Mouse (Mus musculus) CD4-positive helper T cell, adult 2 months (primary cell): ENCODE data around the gene Abraxas2.

ENCODE experiments used
- DNase-seq: peaks from one replicate; pipeline ENCODE4 v3.0.0-alpha.2; 2012; ENCODE audit warnings: low read depth, missing footprints, low spot score

The Abraxas2 gene

GRCm38 (mm10) chr7:132853946-132854345 lies 5.1 kb upstream of the Abraxas2 start:
- no peak for DNase-seq

DNA sequence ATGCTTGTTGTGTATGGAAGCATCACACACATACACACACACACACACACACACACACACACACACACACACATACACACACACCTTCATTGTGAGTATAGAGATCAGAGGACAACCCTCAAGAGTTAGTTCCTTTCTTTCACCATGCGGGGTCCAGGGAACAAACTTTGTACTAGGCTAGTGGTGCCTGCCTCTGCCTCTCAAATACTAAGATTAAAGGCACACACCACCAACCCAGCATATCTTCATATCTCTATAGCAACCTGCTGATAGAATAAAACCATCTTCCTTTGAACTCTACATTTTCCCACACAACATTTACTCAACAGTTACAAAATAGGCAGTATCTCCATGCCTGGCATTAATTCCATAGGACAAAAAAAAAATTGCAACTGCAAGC lies 2.9 kb upstream of the Abraxas2 start:
- no peak for DNase-seq

- peak; percentile 13 for DNase-seq
Measured at GRCm38 (mm10) chr7:132858043-132858608, 899 bp upstream of the Abraxas2 start.

GRCm38 (mm10) chr7:132866316-132866715 lies 7.3 kb downstream of the Abraxas2 start:
- DNase-seq: no peak

GRCm38 (mm10) chr7:132873043-132873442 lies 14.0 kb downstream of the Abraxas2 start:
- DNase-seq: no peak

GRCm38 (mm10) chr7:132875391-132876086 lies 16.5 kb downstream of the Abraxas2 start:
- DNase-seq: no peak

- no peak for DNase-seq
Measured at GRCm38 (mm10) chr7:132880276-132880675, 21.3 kb downstream of the Abraxas2 start.

- peak; percentile 53 for DNase-seq
Measured at GRCm38 (mm10) chr7:132882343-132882742, 23.3 kb downstream of the Abraxas2 start.

GRCm38 (mm10) chr7:132884031-132884430 lies 25.0 kb downstream of the Abraxas2 start:
- no peak for DNase-seq

- DNase-seq: no peak
Measured at GRCm38 (mm10) chr7:132887019-132887804, 28.2 kb downstream of the Abraxas2 start.

DNA sequence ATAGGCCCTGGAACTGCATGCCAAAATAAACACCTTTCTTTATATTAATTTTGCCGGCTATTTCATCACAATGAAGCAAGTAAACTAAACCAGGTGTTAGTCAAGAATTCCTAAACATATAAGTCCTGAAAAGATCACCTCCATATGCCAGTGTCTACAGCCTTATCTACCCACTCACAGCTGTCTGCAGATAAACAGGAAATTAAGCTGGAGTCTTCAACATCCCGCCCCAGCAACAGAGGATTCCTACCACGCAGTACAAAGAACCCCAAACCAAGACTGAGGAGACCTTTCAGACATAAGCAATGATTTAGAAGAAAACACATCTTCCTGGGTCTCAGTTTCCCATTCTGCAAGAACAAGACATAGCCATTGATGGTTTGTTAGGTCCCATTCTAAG lies 29.0 kb downstream of the Abraxas2 start:
- DNase-seq: no peak

DNA sequence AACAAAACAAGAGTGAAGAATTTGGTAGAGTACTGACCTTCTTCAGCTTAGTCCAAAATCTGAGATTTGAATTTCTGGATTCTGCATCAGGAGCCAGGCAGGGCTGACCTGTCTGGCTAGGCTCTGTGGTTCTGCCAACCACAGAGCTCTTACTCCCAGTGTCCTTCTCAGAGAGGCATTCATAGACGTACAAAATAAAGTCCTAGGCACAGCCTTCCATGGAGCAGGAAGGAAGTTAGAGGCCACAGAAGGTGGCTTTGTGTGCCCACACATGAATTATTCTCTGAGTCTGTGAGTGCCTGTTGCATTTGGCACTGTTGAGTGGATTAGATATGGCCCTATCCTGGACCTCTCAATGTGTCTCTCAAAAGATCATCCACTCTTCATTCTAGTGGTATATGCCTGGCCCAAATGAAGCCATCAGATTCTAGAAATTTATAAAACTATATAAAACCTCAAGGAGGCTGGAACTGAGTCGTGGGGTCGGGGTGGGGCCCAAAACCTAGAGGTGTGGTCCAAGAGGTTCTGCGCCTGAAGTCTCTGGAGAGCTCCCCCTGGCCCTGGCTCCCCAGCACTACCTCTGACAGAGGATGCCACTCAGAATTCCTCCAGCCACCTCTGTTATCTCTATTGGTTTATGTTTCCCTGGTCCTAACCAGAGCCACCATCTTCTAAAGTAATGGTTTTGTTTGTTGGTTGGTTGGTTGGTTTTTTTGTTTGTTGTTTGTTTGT lies 29.7 kb downstream of the Abraxas2 start:
- DNase-seq: no peak

DNA sequence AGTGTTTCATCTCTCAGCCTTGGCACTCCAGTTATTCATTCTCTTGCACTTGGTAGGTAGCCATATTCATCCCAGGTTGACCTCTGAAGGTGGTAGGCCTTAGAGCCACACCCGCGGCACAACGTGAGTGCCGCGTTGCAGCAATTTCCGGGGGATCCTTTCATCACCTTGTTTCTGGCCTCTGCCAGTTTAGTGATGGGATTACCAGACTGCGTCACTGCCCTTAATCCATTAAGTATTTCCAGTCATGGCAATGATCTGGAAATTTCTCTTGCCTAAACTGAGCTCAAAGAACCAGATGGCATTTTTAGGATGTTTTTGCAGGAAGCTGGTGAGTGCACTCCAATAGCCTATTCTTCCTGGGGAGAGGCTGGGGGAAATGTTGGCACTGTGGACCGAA lies 30.7 kb downstream of the Abraxas2 start:
- no peak for DNase-seq

GRCm38 (mm10) chr7:132890201-132890600 lies 31.2 kb downstream of the Abraxas2 start:
- DNase-seq: no peak

GRCm38 (mm10) chr7:132891561-132892310 lies 32.7 kb downstream of the Abraxas2 start:
- DNase-seq: no peak

DNA sequence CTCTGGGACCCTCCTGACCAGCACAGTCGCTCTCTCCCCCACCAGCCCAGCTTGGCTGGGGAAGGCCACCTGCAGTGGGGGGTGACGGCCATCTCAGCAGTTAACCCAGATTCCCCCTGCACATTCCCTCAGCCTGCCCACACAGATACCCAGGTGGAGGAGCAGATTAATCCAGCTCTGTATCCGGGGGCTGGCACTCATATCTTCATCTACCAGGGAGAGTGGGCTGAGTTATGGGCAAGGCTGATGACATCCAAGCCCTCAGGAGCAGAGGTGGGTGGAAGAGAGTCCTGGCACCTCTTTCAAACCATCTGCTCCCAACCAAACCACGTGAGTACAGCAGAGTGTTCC lies 33.3 kb downstream of the Abraxas2 start:
- DNase-seq: no peak

DNA sequence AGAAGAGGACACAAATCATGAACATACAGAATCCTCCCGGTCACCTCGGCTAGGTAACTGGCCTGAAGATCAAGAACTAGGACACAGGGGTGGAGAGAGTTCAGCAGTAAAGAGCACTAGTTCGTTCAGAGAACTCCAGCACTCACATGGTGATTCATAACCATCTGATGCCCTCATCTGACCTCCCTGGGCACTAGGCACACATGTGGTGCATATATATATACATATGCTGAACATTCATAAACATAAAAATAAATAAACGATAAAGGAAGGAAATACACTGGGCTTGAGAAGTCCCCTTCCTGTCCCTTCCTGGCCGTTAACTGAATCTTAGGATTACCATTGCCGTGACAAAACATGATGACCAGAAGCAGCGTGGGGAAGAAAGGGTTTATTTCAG lies 33.8 kb downstream of the Abraxas2 start:
- no peak for DNase-seq

GRCm38 (mm10) chr7:132893336-132893735 lies 34.3 kb downstream of the Abraxas2 start:
- DNase-seq: no peak

DNA sequence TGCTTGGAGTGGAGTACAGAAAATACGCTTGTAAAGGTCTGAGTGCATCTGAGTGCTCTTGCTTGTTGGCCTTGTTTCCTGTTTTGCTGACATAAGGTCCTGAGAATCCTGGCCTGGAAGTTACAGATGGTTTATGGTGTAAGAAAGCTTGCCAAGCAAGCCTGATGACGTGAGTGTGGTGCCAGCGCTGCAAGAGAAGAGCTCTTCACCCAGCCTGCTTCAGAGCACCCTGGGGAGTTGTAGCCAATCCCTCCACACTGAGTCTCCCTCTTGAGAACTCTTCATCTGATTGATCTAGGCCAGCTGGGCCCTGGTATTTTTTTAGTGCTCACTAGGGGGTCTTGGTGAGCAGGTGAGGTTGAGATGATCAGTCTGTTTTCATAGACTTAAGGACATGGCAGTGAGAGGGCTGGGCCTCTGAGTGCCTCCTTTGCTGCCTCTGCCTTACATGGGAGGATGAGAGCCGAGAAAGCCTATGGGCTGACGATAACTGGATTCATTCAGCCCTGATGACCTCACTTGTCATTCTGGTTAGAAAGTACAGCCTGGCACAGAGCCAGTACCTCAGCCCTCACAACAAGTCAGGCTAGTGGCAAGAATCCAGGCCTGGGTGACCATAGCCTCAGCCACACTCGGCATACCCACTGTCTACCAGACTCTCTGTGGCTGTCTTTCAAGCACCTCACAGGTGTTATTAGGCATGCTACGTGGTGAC lies 36.0 kb downstream of the Abraxas2 start:
- DNase-seq: no peak

GRCm38 (mm10) chr7:132896206-132896815 lies 37.3 kb downstream of the Abraxas2 start:
- DNase-seq: no peak
